Mouse (Mus musculus) urinary bladder, adult 18-20 months (tissue): ENCODE measurements around the gene Pim1.

Experiments used
- DNase-seq, 2 experiments: peaks; one replicate each; pipeline ENCODE4 v3.0.0; 2022; ENCODE audit warnings: low spot score in 2 of 2, mixed read lengths in 2 of 2

The Pim1 gene

GRCm38 (mm10) chr17:29519731-29520130 is 29.2 kb downstream of the Pim1 start:
- no peak for DNase-seq

DNA sequence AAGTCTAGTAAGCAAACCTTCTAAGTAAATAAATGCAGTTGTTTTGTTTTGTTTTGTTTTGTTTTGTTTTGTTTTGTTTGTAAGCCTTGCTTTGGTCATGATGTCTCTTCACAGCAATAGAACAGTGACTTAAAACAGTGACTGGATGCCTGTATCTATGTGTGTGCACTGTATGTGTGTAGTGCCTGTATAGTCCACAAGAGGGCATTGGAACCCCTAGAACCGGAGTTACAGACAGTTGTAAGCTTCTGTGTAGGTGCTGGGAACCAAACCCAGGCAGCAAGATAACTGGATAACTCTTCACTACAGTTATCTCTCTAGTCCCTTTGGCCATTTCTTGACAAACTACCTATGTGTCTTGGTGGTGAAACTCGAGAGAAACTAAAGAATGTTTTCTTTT is 35.1 kb downstream of the Pim1 start:
- DNase-seq: no peak

DNA sequence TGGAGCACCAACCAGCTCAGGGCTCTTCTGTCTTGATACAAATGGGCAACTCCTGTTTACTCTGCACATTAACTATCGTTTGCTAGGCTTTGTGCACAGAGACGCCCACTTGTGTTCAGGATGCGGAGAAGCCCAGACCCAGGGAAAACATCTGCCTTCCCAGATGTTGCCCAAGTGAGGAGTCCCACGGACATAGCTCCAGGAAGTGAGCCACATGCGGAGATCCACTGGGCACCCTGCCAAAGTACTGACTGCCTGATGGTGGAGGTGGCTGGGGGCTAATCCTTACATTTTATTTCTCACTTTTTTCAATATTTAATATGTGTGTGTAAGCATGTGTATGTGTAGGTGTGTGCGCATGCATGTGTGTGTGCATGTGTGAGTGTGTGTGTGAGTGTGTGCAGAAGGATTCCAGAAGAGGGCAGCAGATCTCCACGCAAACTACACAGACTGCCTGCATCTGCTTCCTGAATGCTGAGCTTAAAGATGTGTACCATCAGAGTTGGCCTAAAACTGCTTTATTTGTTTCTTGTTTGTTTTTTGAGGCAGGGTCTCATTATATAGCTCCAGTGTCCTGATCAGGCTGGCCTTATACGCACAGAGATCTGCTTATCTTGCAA is 38.1 kb downstream of the Pim1 start:
- no peak for DNase-seq

- DNase-seq: no peak
Measured at GRCm38 (mm10) chr17:29530508-29530907, 40.0 kb downstream of the Pim1 start.

- no peak for DNase-seq
Measured at GRCm38 (mm10) chr17:29531278-29531677, 40.7 kb downstream of the Pim1 start.

DNA sequence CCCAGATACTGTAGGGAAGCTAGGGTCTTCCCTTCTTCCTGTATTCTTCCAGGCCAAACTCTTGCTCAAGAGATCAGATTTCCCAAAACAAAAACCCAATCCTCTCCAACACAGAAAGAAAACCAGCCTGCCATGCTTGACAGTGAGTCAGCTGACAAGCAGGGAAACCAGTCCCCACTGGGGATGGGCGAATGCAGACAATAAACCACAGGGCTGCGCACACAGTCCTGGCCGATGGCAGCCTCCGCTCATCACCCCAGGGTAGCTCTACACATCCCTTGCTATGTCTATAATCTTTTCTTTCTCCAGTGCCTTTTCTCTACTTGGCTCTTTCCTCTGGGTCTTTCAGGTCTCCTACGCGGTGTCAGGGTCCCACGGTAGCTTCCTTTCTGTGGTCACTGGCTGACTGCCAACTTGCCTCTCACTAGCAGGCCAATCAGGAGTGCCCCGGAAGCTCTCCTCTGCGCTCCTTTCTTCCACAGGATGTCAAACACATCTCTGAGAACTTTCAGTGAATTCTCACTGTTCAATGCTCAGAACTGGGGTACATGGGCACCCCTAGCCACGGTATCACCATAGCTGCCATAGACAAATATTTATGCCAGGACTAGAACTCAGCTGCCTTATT is 41.3 kb downstream of the Pim1 start:
- DNase-seq: no peak

GRCm38 (mm10) chr17:29533866-29534265 is 43.3 kb downstream of the Pim1 start:
- no peak for DNase-seq

DNA sequence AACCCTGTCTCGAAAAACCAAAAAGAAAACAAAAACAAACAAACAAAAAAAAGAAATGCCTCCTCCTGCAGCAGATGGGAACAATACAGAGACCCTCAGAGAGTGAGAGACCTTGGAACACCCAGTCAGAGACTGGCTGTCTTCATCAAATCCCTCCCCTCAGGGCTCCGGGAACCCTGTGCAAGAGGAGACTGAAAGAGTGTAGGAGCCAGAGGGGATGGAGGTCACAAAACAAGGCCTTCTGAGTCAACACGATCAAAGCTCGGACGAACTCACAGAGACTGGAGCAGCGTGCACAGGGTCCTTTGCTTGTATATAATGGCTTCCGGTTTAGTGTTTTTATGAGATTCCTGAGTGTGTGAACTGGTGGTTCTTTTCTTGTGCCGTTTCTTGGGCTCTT is 49.9 kb downstream of the Pim1 start:
- DNase-seq: no peak

GRCm38 (mm10) chr17:29541419-29541818 is 50.9 kb downstream of the Pim1 start:
- DNase-seq: peak; percentile 24 to 68

DNA sequence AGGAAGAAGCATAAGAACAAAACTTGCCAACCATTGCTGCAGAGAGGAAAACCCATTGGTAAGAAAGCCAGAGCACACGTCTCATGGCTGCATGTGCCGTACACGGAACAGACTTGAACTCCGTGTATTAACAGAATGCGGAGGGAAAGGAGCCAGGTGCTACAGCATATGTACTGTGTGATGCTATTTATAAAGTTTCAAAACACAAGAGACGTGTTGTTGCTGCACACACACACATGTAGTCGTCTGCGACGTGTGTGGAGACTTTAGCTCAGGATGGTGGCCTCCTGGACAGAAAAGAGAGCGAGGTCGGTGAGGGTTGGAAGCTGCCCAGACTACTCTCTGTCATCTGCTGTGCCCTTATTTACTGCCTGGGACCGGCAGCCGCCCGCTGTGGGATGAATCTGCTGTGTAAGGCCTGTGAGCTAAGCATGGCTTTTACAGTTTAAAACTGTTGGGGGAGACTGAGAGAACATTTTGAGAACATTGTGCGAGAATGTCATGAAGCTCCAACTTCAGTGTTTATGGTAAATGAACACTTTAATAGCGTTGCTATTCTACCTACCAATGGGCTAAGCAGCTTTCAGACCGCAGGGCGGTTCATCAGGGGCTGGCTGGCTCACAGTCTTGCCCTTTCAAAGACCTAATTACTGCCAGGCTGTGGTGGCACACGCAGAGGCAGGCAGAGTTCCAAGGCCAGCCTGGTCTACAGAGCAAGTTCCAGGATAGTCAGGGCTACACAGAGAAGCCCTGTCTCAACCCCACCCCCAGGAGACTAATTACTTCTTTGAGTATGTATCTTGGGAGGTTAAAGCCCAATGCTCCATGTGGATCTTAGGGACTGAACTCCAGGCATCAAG is 52.5 kb downstream of the Pim1 start:
- DNase-seq: no peak

- no peak for DNase-seq
Measured at GRCm38 (mm10) chr17:29544064-29544463, 53.5 kb downstream of the Pim1 start.

DNA sequence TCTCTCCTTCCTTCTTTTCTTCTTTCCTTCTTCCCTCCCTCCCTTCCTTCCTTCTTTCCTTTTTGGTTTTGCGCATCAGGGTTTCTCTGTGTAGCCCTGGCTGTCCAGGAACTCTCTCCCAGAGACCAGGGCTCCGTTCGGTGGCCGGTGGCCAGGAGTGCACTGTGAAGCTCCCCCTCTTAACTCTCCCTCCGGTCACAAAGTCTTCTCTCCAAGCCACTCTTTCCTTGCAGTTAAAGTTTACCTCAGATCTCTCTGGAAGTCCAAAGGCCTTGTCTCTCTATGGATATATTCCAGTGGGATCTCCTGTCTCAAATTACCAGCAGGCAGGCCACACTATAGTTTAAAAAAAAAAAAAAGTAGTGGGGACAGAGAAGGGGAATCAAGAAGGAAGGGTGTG is 54.7 kb downstream of the Pim1 start:
- DNase-seq: no peak
